Mouse (Mus musculus) cerebellum, adult 9-10 months (tissue): ENCODE data around the gene Rpa1.

Source experiments
- DNase-seq: peaks from one replicate; pipeline ENCODE4 v3.0.0; 2022

Gene Rpa1

GRCm38 (mm10) chr11:75261016-75261415 lies 87.1 kb downstream of the Rpa1 start:
- no peak for DNase-seq

- peak; percentile 67 for DNase-seq
Observed at GRCm38 (mm10) chr11:75259996-75260561, 88.0 kb downstream of the Rpa1 start.

- peak; percentile 90 for DNase-seq
Observed at GRCm38 (mm10) chr11:75259416-75259815, 88.7 kb downstream of the Rpa1 start.

GRCm38 (mm10) chr11:75257056-75257648 lies 91.0 kb downstream of the Rpa1 start:
- DNase-seq: no peak

GRCm38 (mm10) chr11:75255330-75255729 lies 92.8 kb downstream of the Rpa1 start:
- DNase-seq: no peak

GRCm38 (mm10) chr11:75254252-75254912 lies 93.7 kb downstream of the Rpa1 start:
- no peak for DNase-seq

GRCm38 (mm10) chr11:75251557-75252070 lies 96.5 kb downstream of the Rpa1 start:
- DNase-seq: no peak

- no peak for DNase-seq
Observed at GRCm38 (mm10) chr11:75251006-75251512, 97.1 kb downstream of the Rpa1 start.

GRCm38 (mm10) chr11:75249588-75249987 lies 98.5 kb downstream of the Rpa1 start:
- no peak for DNase-seq
